Mouse (Mus musculus) midbrain, embryonic 11.5 days (tissue): ENCODE results near the gene Rilpl1. TPM values are rescaled to one million over a fixed set of nuclear protein-coding genes. Genes with fewer than 3 reads are reported as not detected.
A peak's percentile ranks its signal among the peaks of the same experiment; 100 is the strongest.

Experiments used
- ATAC-seq: fragments of 200-750 bp; cut with Nextera tagmentation; 2 replicates; pipeline ENCODE4 v1.8.0; 2017; ENCODE audit warnings: moderate TSS enrichment, moderate library complexity; ENCODE audit not compliant: low FRiP score
- DNase-seq: peaks from one replicate; pipeline ENCODE4 v3.0.0; 2015; ENCODE audit warnings: low spot score; ENCODE audit errors: missing footprints
- H3K27ac ChIP-seq: fragments of 300-500 bp; sonication (generic); 2 replicates; pipeline ENCODE4 v1.5.1; 2014; ENCODE audit warnings: low read depth, low read length
- H3K27me3 ChIP-seq: fragments of 300-500 bp; sonication (generic); 2 replicates; pipeline ENCODE4 v1.6.1; 2014; ENCODE audit warnings: mild to moderate bottlenecking, low read length, moderate library complexity, mixed read lengths; ENCODE audit not compliant: control insufficient read depth, insufficient read depth
- H3K36me3 ChIP-seq: fragments of 300-500 bp; sonication (generic); 2 replicates; pipeline ENCODE4 v1.6.1; 2014; ENCODE audit warnings: mild to moderate bottlenecking, low read length, moderate library complexity, mixed read lengths; ENCODE audit not compliant: control insufficient read depth, insufficient read depth
- H3K4me1 ChIP-seq: fragments of 300-500 bp; sonication (generic); 2 replicates; pipeline ENCODE4 v1.6.1; 2014; ENCODE audit warnings: low read length; ENCODE audit not compliant: control insufficient read depth, insufficient read depth
- H3K4me2 ChIP-seq: fragments of 300-500 bp; sonication (generic); 2 replicates; pipeline ENCODE4 v1.6.1; 2014; ENCODE audit warnings: mild to moderate bottlenecking, moderate library complexity
- H3K4me3 ChIP-seq: fragments of 300-500 bp; sonication (generic); 2 replicates; pipeline ENCODE4 v1.5.1; 2014; ENCODE audit warnings: low read depth, low read length
- H3K9ac ChIP-seq: fragments of 300-500 bp; sonication (generic); 2 replicates; pipeline ENCODE4 v1.6.1; 2014; ENCODE audit warnings: low read length
- H3K9me3 ChIP-seq: fragments of 300-500 bp; sonication (generic); 2 replicates; pipeline ENCODE4 v1.6.1; 2016; ENCODE audit warnings: low read length; ENCODE audit not compliant: control insufficient read depth
- WGBS: fragments of 180-500 bp; shearing (Covaris S2); extraction: QIAGEN DNeasy Blood & Tissue Kit; methylation state at CpG from one replicate; pipeline ENCODE4 v1.1.7; 2014; 5-methylcytosine and 5-hydroxymethylcytosine counted together
- polyA plus RNA-seq: library from polyadenylated mRNA; unstranded; fragments of >200 nt; fragmentation: Nextera tagmentation; extraction: Ambion mirVana; gene quantifications from 2 replicates; pipeline ENCODE4 v1.2.1, GENCODE M21; 2014

Rilpl1 gene
- 17.7 and 21.7 TPM in 2 replicates for polyA plus RNA-seq

- ATAC-seq (peak; percentile 95), DNase-seq (peak; percentile 99)
- under 1% methylated on average over 82 of the region's 96 CpGs for WGBS
- peak within 1 kb of the TSS; percentile 57 for H3K27ac ChIP-seq
- peak within 1 kb of the TSS; percentile 71 for H3K4me3 ChIP-seq
- H3K9ac ChIP-seq, result peak within 1 kb of the TSS; percentile 74
- H3K4me1 ChIP-seq, result peaks cover 26% of the 10 kb centered on the region
- H3K27me3 ChIP-seq, result no peaks in the 10 kb centered on the region
- no peaks in the 10 kb centered on the region for H3K9me3 ChIP-seq
- peak within 1 kb of the TSS; percentile 61 for H3K4me2 ChIP-seq
- no peaks in the 10 kb centered on the region for H3K36me3 ChIP-seq
Measured at GRCm38 (mm10) chr5:124530655-124531582, at the start of gene Rilpl1. Gene Rilpl1, minus strand, starts transcription at chr5:124531391.

- H3K36me3 ChIP-seq, result peaks cover 4% of the 10 kb centered on the region; the same call in 1 of the 2 replicates
- H3K9ac ChIP-seq, result peak within 1 kb of the TSS; percentile 65
- peaks cover 15% of the 10 kb centered on the region for H3K4me1 ChIP-seq
- H3K4me3 ChIP-seq, result peak within 1 kb of the TSS; percentile 48
- no peaks in the 10 kb centered on the region for H3K9me3 ChIP-seq
- ATAC-seq (peak; percentile 94), DNase-seq (peak; percentile 100)
- WGBS, result 1% methylated on average over 51 of the region's 51 CpGs
- no peaks in the 10 kb centered on the region for H3K27me3 ChIP-seq
- H3K4me2 ChIP-seq, result peak within 1 kb of the TSS; percentile 87
- no peak within 1 kb of the TSS for H3K27ac ChIP-seq
Measured at GRCm38 (mm10) chr5:124578633-124579317, 47.6 kb upstream of the Rilpl1 start, which contains the start of the genes Eif2b1 and Gtf2h3. Gene Eif2b1, minus strand, starts transcription at chr5:124579131. Gene Gtf2h3, plus strand, starts transcription at chr5:124579140.

- Histone ChIP-seq H3K9ac (no peak overlapping the region), H3K4me2 (no peak overlapping the region), H3K9me3 (no peaks in the 10 kb centered on the region), H3K36me3 (peaks cover 18% of the 10 kb centered on the region), H3K27me3 (no peaks in the 10 kb centered on the region), H3K4me1 (peaks cover 15% of the 10 kb centered on the region), H3K27ac (no peak overlapping the region), H3K4me3 (no peak overlapping the region)
- ATAC-seq, result no peak
- 91% methylated on average over 7 of the region's 7 CpGs for WGBS
- no peak for DNase-seq
Measured at GRCm38 (mm10) chr5:124575467-124575866, 44.3 kb upstream of the Rilpl1 start.

GRCm38 (mm10) chr5:124571068-124571467 is 39.9 kb upstream of the Rilpl1 start:
- no peak overlapping the region for H3K4me3 ChIP-seq
- 91% methylated on average over 12 of the region's 12 CpGs for WGBS
- H3K9ac ChIP-seq, result no peak overlapping the region
- no peak overlapping the region for H3K27ac ChIP-seq
- no peaks in the 10 kb centered on the region for H3K27me3 ChIP-seq
- H3K9me3 ChIP-seq, result no peaks in the 10 kb centered on the region
- peaks cover 29% of the 10 kb centered on the region for H3K36me3 ChIP-seq
- ATAC-seq (no peak), DNase-seq (no peak)
- no peaks in the 10 kb centered on the region for H3K4me1 ChIP-seq
- H3K4me2 ChIP-seq, result no peak overlapping the region

GRCm38 (mm10) chr5:124555145-124555544 is 24.0 kb upstream of the Rilpl1 start:
- no peak for DNase-seq
- 84% methylated on average over 1 of the region's 1 CpGs for WGBS
- peaks cover 20% of the 10 kb centered on the region for H3K36me3 ChIP-seq

GRCm38 (mm10) chr5:124553607-124554006 is 22.4 kb upstream of the Rilpl1 start:
- peak overlapping the region; percentile 78; the same call in 1 of the 2 replicates for H3K9ac ChIP-seq

More at GRCm38 (mm10) chr5:124555145-124555544, 24.0 kb upstream of the Rilpl1 start:
- H3K27me3 ChIP-seq, result no peaks in the 10 kb centered on the region
- ATAC-seq, result no peak
- H3K4me1 ChIP-seq, result peaks cover 5% of the 10 kb centered on the region; the same call in 1 of the 2 replicates
- no peak overlapping the region for H3K27ac ChIP-seq
- H3K9ac ChIP-seq, result no peak overlapping the region
- no peaks in the 10 kb centered on the region for H3K9me3 ChIP-seq
- no peak overlapping the region for H3K4me2 ChIP-seq
- no peak overlapping the region for H3K4me3 ChIP-seq

GRCm38 (mm10) chr5:124552558-124553307 is 21.5 kb upstream of the Rilpl1 start, which contains the start of gene Ddx55:
Gene Ddx55, plus strand, starts transcription at chr5:124552864.
- Histone ChIP-seq H3K9me3 (no peaks in the 10 kb centered on the region), H3K9ac (peak within 1 kb of the TSS; percentile 78), H3K27ac (peak within 1 kb of the TSS; percentile 67), H3K4me1 (peaks cover 5% of the 10 kb centered on the region; the same call in 1 of the 2 replicates), H3K27me3 (no peaks in the 10 kb centered on the region), H3K36me3 (peaks cover 17% of the 10 kb centered on the region; the same call in 1 of the 2 replicates), H3K4me3 (peak within 1 kb of the TSS; percentile 89), H3K4me2 (peak within 1 kb of the TSS; percentile 80)
- WGBS, result under 1% methylated on average over 65 of the region's 66 CpGs
- DNase-seq (peak; percentile 98), ATAC-seq (peak; percentile 85)

More at GRCm38 (mm10) chr5:124553607-124554006, 22.4 kb upstream of the Rilpl1 start:
- Histone ChIP-seq H3K4me1 (peaks cover 5% of the 10 kb centered on the region; the same call in 1 of the 2 replicates), H3K4me3 (0 out of 2 replicates have a peak overlapping the region, but pooled peaks have one; percentile 89), H3K36me3 (peaks cover 15% of the 10 kb centered on the region; the same call in 1 of the 2 replicates), H3K9me3 (no peaks in the 10 kb centered on the region), H3K4me2 (peak overlapping the region; percentile 80), H3K27ac (no peak overlapping the region), H3K27me3 (no peaks in the 10 kb centered on the region)
- no peak for DNase-seq
- 71% methylated on average over 6 of the region's 6 CpGs for WGBS
- ATAC-seq, result no peak

GRCm38 (mm10) chr5:124552094-124552472 is 20.9 kb upstream of the Rilpl1 start:
- Histone ChIP-seq H3K9me3 (no peaks in the 10 kb centered on the region), H3K27ac (peak overlapping the region; percentile 67), H3K4me3 (peak overlapping the region; percentile 89), H3K9ac (peak overlapping the region; percentile 78), H3K36me3 (peaks cover 17% of the 10 kb centered on the region; the same call in 1 of the 2 replicates), H3K4me2 (peak overlapping the region; percentile 80), H3K4me1 (peaks cover 5% of the 10 kb centered on the region; the same call in 1 of the 2 replicates), H3K27me3 (no peaks in the 10 kb centered on the region)
- ATAC-seq (no peak; the same call in 1 of the 2 replicates), DNase-seq (peak; percentile 90)
- 16% methylated on average over 9 of the region's 9 CpGs for WGBS
